Mouse (Mus musculus) midbrain, embryonic 10.5 days (tissue): ENCODE results near the gene Clec4a3. TPM values are rescaled to one million over a fixed set of nuclear protein-coding genes. Genes with fewer than 3 reads are reported as not detected.

Experiments
- polyA plus RNA-seq: library from polyadenylated mRNA; unstranded; fragments of >200 nt; fragmentation: Nextera tagmentation; extraction: Ambion mirVana; gene quantifications from 2 replicates; pipeline ENCODE4 v1.2.1, GENCODE M21; 2016

Clec4a3 gene
- polyA plus RNA-seq, 1 experiment from 2014 or later: 0.17 TPM

Other genes with a start within 250 kb of the Clec4a3 start
- gene Nanog, start 245.0 kb upstream of the Clec4a3 start, polyA plus RNA-seq: 0.09 and 0.32 TPM in 2 replicates
- gene Slc2a3, start 150.9 kb upstream of the Clec4a3 start, polyA plus RNA-seq: 42.0 and 63.0 TPM in 2 replicates
- gene Foxj2, start 132.6 kb upstream of the Clec4a3 start, polyA plus RNA-seq: 2.0 and 2.4 TPM in 2 replicates
- 1.4 and 1.9 TPM in 2 replicates for gene C3ar1, start 96.4 kb upstream of the Clec4a3 start, polyA plus RNA-seq
- 57.2 and 63.6 TPM in 2 replicates for gene Necap1, start 78.0 kb upstream of the Clec4a3 start, polyA plus RNA-seq
- gene Clec4a1, start 30.7 kb upstream of the Clec4a3 start, polyA plus RNA-seq: 1.0 and 1.6 TPM in 2 replicates
- gene Clec4a4, start 37.9 kb downstream of the Clec4a3 start, polyA plus RNA-seq: not detected in 2 replicates
- not detected in 2 replicates for gene Clec4b1, start 97.4 kb downstream of the Clec4a3 start, polyA plus RNA-seq
- 0.54 and 1.1 TPM in 2 replicates for gene Clec4a2, start 153.9 kb downstream of the Clec4a3 start, polyA plus RNA-seq
- not detected in 2 replicates for gene Clec4b2, start 220.4 kb downstream of the Clec4a3 start, polyA plus RNA-seq